Mouse (Mus musculus) megakaryocyte, embryonic 14.5 days (primary cell): ENCODE data around the gene Olfr794.

Experiments used
- FLI1 ChIP-seq: IDR thresholded peaks from 2 replicates; pipeline ENCODE4 v1.6.1; 2012; ENCODE audit warnings: low read length, inconsistent platforms, mixed read lengths
- GATA1 ChIP-seq: IDR thresholded peaks from 3 replicates; pipeline ENCODE4 v1.6.1; 2012; ENCODE audit warnings: mixed read lengths, low read length, inconsistent platforms, borderline replicate concordance

DNA sequence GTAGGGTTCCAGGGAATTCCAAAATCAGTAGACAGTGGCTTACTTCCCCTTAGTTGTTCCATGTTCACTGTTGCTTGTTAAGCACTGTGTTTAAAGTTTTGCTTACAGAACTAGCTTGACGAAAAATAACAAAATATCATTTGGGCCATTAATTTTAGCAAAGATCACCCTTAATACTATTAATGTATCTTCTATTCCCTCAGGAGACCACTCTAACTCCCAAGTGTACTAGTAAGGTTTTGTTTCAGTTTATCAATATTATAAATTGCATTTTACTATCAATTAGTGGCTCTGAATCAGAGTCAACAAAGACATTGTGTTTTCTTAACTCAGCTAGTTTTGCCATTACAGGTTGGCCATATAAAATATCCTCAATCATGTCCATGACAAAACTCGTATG lies at the start of gene Olfr794:
- TF ChIP-seq GATA1 (no peak), FLI1 (no peak)
